Mouse (Mus musculus): ENCODE data around the gene Olfr33. TPM values are rescaled to one million over a fixed set of nuclear protein-coding genes. Genes with fewer than 3 reads are reported as not detected.

The Olfr33 gene
- polyA plus RNA-seq (2012; fragmentation: generic; extraction: Trizol), result not detected
- long read RNA-seq, experiment 1, result 0 reads
- long read RNA-seq, experiment 2, result 0 reads

- H3K79me2 ChIP-seq (ENCODE audit: control insufficient read depth, insufficient read depth), result no peaks in the 10 kb centered on the region
- no peaks in the 10 kb centered on the region for H3K27me3 ChIP-seq (ENCODE audit: control insufficient read depth, insufficient read depth, insufficient read length)
- TF ChIP-seq FOSL1 (IDR thresholded peaks at IDR 0.05; ENCODE audit: insufficient read depth, low read length, poor library complexity, severe bottlenecking) (no peak), MYOD1 (IDR thresholded peaks at IDR 0.05; ENCODE audit: control insufficient read depth, insufficient read length, low read depth) (no peak), MYOG (IDR thresholded peaks at IDR 0.05; ENCODE audit: control insufficient read depth, extremely low read depth, insufficient read length) (no peak), CEBPB (IDR thresholded peaks at IDR 0.05; ENCODE audit: low read depth) (no peak), USF1 (IDR thresholded peaks at IDR 0.05; ENCODE audit: low read depth) (no peak), CTCF (IDR thresholded peaks at IDR 0.05; ENCODE audit: control insufficient read depth, insufficient read depth, insufficient read length) (no peak), MAX (IDR thresholded peaks at IDR 0.05) (no peak)
- no peak within 1 kb of the TSS for H3ac ChIP-seq (ENCODE audit: control insufficient read depth, insufficient read length, low read depth)
- H3K36me3 ChIP-seq (ENCODE audit: control insufficient read depth, insufficient read depth), result no peaks in the 10 kb centered on the region
- no peak within 1 kb of the TSS for H3K4me3 ChIP-seq (ENCODE audit: insufficient read depth, poor library complexity, severe bottlenecking)
- no peaks in the 10 kb centered on the region for H3K79me3 ChIP-seq (ENCODE audit: low read depth)
Observed at GRCm38 (mm10) chr7:102718970-102719369, at the start of gene Olfr33. Olfr33 (minus strand) TSS chr7:102719070.

DNA sequence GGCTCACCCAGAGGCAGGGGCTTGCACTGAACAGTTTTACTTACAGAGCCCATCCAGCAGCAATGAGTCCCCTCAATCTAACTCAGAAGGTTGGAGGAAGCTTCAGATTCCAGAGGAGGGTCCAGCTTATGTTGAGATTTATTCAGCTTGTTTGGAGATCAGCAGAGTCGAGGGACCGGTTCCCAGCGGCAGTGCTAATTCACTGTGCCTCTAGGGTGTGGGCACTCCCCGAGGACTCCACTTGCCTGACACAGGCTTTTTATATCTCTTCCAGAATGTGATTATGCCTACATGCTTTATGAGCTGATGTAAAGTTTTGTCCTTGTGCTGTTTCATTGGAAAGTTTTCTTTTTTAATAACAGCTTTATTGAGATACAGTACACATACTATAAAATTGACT is 40.4 kb upstream of the Olfr33 start, which contains the start of the genes Olfr560 and Olfr78:
TSS of gene Olfr560 (minus strand) at position 101 of the 400 bp plus-strand sequence.
TSS of gene Olfr78 (minus strand) at position 206 of the 400 bp plus-strand sequence.
- no peak within 1 kb of the TSS for H3K4me3 ChIP-seq (ENCODE audit: insufficient read depth, poor library complexity, severe bottlenecking)
- H3K79me2 ChIP-seq (ENCODE audit: control insufficient read depth, insufficient read depth), result no peaks in the 10 kb centered on the region
- TF ChIP-seq MYOG (IDR thresholded peaks at IDR 0.05; ENCODE audit: control insufficient read depth, extremely low read depth, insufficient read length) (no peak), MAX (IDR thresholded peaks at IDR 0.05) (no peak), FOSL1 (IDR thresholded peaks at IDR 0.05; ENCODE audit: insufficient read depth, low read length, poor library complexity, severe bottlenecking) (no peak), MYOD1 (IDR thresholded peaks at IDR 0.05; ENCODE audit: control insufficient read depth, insufficient read length, low read depth) (no peak), CTCF (IDR thresholded peaks at IDR 0.05; ENCODE audit: control insufficient read depth, insufficient read depth, insufficient read length) (no peak), CEBPB (IDR thresholded peaks at IDR 0.05; ENCODE audit: low read depth) (no peak), USF1 (IDR thresholded peaks at IDR 0.05; ENCODE audit: low read depth) (no peak)
- H3K79me3 ChIP-seq (ENCODE audit: low read depth), result no peaks in the 10 kb centered on the region
- H3K36me3 ChIP-seq (ENCODE audit: control insufficient read depth, insufficient read depth), result no peaks in the 10 kb centered on the region
- H3K27me3 ChIP-seq (ENCODE audit: control insufficient read depth, insufficient read depth, insufficient read length), result no peaks in the 10 kb centered on the region
- no peak within 1 kb of the TSS for H3ac ChIP-seq (ENCODE audit: control insufficient read depth, insufficient read length, low read depth)

GRCm38 (mm10) chr7:102752086-102752485 is 33.2 kb upstream of the Olfr33 start:
- no peaks in the 10 kb centered on the region for H3K79me3 ChIP-seq (ENCODE audit: low read depth)
- H3K27me3 ChIP-seq (ENCODE audit: control insufficient read depth, insufficient read depth, insufficient read length), result no peaks in the 10 kb centered on the region
- H3K4me3 ChIP-seq (ENCODE audit: insufficient read depth, poor library complexity, severe bottlenecking), result no peak overlapping the region
- H3K36me3 ChIP-seq (ENCODE audit: control insufficient read depth, insufficient read depth), result no peaks in the 10 kb centered on the region
- TF ChIP-seq CEBPB (IDR thresholded peaks at IDR 0.05; ENCODE audit: low read depth) (no peak), MYOG (IDR thresholded peaks at IDR 0.05; ENCODE audit: control insufficient read depth, extremely low read depth, insufficient read length) (no peak), MYOD1 (IDR thresholded peaks at IDR 0.05; ENCODE audit: control insufficient read depth, insufficient read length, low read depth) (no peak), USF1 (IDR thresholded peaks at IDR 0.05; ENCODE audit: low read depth) (no peak), FOSL1 (IDR thresholded peaks at IDR 0.05; ENCODE audit: insufficient read depth, low read length, poor library complexity, severe bottlenecking) (no peak), MAX (IDR thresholded peaks at IDR 0.05) (no peak), CTCF (IDR thresholded peaks at IDR 0.05; ENCODE audit: control insufficient read depth, insufficient read depth, insufficient read length) (no peak)
- H3K79me2 ChIP-seq (ENCODE audit: control insufficient read depth, insufficient read depth), result no peaks in the 10 kb centered on the region
- H3ac ChIP-seq (ENCODE audit: control insufficient read depth, insufficient read length, low read depth), result no peak overlapping the region

DNA sequence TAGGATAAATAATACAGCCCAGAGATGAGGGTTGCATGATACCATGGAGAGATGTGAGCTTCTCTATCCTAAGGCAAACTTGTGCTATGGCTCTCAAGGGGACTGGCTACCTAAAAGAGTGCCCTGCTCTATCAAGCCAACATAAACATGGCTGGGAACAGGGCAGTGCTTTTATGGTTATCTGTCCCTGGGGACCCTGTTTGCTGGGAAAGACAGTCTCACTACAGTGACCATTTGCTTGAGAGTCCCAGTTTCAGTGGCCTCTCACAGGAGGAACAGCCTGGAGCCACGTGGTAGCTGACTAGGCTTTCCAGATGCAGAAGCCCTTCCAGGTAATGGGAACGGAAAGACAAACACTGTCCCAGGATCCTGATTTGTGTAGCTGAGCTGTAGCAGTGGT is 18.8 kb upstream of the Olfr33 start:
- H3K36me3 ChIP-seq (ENCODE audit: control insufficient read depth, insufficient read depth), result no peaks in the 10 kb centered on the region
- no peaks in the 10 kb centered on the region for H3K27me3 ChIP-seq (ENCODE audit: control insufficient read depth, insufficient read depth, insufficient read length)
- no peaks in the 10 kb centered on the region for H3K79me3 ChIP-seq (ENCODE audit: low read depth)
- no peaks in the 10 kb centered on the region for H3K79me2 ChIP-seq (ENCODE audit: control insufficient read depth, insufficient read depth)
- H3ac ChIP-seq (ENCODE audit: control insufficient read depth, insufficient read length, low read depth), result no peak overlapping the region
- TF ChIP-seq USF1 (IDR thresholded peaks at IDR 0.05; ENCODE audit: low read depth) (no peak), FOSL1 (IDR thresholded peaks at IDR 0.05; ENCODE audit: insufficient read depth, low read length, poor library complexity, severe bottlenecking) (no peak), MYOD1 (IDR thresholded peaks at IDR 0.05; ENCODE audit: control insufficient read depth, insufficient read length, low read depth) (no peak), CTCF (IDR thresholded peaks at IDR 0.05; ENCODE audit: control insufficient read depth, insufficient read depth, insufficient read length) (no peak)
- H3K4me3 ChIP-seq (ENCODE audit: insufficient read depth, poor library complexity, severe bottlenecking), result no peak overlapping the region

DNA sequence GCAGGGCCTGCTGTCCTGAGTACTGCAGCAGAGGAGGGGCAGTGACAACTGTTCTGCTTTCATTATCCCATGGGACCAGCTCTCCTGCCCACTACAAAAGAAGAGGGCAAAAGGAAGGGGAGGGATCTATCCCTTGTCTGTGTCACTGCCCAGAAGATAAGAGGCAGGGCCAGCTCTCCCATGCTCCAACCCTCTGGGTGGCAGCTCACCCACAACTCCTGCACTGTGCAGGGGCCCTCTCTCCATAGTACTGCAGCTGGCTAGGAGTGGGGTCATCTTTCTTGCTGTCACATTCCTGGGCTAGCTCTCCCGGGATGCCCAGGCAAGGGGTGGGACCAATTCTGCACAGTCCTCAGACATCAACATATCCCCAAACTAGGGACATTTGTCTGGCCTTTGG is 14.9 kb upstream of the Olfr33 start:
- TF ChIP-seq CEBPB (IDR thresholded peaks at IDR 0.05; ENCODE audit: low read depth) (no peak), FOSL1 (IDR thresholded peaks at IDR 0.05; ENCODE audit: insufficient read depth, low read length, poor library complexity, severe bottlenecking) (no peak), CTCF (IDR thresholded peaks at IDR 0.05; ENCODE audit: control insufficient read depth, insufficient read depth, insufficient read length) (no peak), MYOD1 (IDR thresholded peaks at IDR 0.05; ENCODE audit: control insufficient read depth, insufficient read length, low read depth) (no peak), MAX (IDR thresholded peaks at IDR 0.05) (no peak), USF1 (IDR thresholded peaks at IDR 0.05; ENCODE audit: low read depth) (no peak), MYOG (IDR thresholded peaks at IDR 0.05; ENCODE audit: control insufficient read depth, extremely low read depth, insufficient read length) (no peak)
- H3ac ChIP-seq (ENCODE audit: control insufficient read depth, insufficient read length, low read depth), result no peak overlapping the region
- no peaks in the 10 kb centered on the region for H3K79me2 ChIP-seq (ENCODE audit: control insufficient read depth, insufficient read depth)
- no peak overlapping the region for H3K4me3 ChIP-seq (ENCODE audit: insufficient read depth, poor library complexity, severe bottlenecking)
- H3K79me3 ChIP-seq (ENCODE audit: low read depth), result no peaks in the 10 kb centered on the region
- no peaks in the 10 kb centered on the region for H3K36me3 ChIP-seq (ENCODE audit: control insufficient read depth, insufficient read depth)
- no peaks in the 10 kb centered on the region for H3K27me3 ChIP-seq (ENCODE audit: control insufficient read depth, insufficient read depth, insufficient read length)

DNA sequence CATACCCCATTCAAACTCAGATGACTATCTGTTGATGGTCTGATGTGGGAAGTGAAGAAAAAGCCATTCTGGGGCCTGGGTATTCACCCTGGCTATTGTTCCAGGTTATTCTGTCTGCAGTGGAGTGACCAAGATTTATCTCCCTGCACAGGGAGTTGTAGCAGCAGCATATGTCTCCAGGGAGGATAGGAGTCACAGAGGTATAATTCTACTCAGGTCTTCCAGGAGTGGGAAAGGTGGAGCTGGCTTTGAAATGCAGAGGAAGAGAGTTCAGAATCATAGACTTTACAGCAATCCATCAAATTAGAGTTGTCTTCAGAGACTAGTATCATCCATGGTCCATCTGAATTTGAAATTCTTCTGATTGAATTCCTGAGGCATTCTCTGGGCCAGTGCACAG is 8.5 kb upstream of the Olfr33 start, which contains the start of gene Olfr559:
TSS of gene Olfr559 (minus strand) at position 101 of the 400 bp plus-strand sequence.
- Histone ChIP-seq H3K27me3 (ENCODE audit: control insufficient read depth, insufficient read depth, insufficient read length) (no peaks in the 10 kb centered on the region), H3ac (ENCODE audit: control insufficient read depth, insufficient read length, low read depth) (no peak within 1 kb of the TSS)
- TF ChIP-seq MAX (IDR thresholded peaks at IDR 0.05), result no peak
- TF ChIP-seq MYOG (IDR thresholded peaks at IDR 0.05; ENCODE audit: control insufficient read depth, extremely low read depth, insufficient read length), result no peak
- TF ChIP-seq CTCF (IDR thresholded peaks at IDR 0.05; ENCODE audit: control insufficient read depth, insufficient read depth, insufficient read length), result no peak
- no peak for TF ChIP-seq CEBPB (IDR thresholded peaks at IDR 0.05; ENCODE audit: low read depth)
- no peak for TF ChIP-seq FOSL1 (IDR thresholded peaks at IDR 0.05; ENCODE audit: insufficient read depth, low read length, poor library complexity, severe bottlenecking)
- no peak for TF ChIP-seq MYOD1 (IDR thresholded peaks at IDR 0.05; ENCODE audit: control insufficient read depth, insufficient read length, low read depth)
- no peak for TF ChIP-seq USF1 (IDR thresholded peaks at IDR 0.05; ENCODE audit: low read depth)

More for the DNA sequence above, 8.5 kb upstream of the Olfr33 start, which contains the start of gene Olfr559:
- Histone ChIP-seq H3K4me3 (ENCODE audit: insufficient read depth, poor library complexity, severe bottlenecking) (no peak within 1 kb of the TSS), H3K79me3 (ENCODE audit: low read depth) (no peaks in the 10 kb centered on the region), H3K79me2 (ENCODE audit: control insufficient read depth, insufficient read depth) (no peaks in the 10 kb centered on the region), H3K36me3 (ENCODE audit: control insufficient read depth, insufficient read depth) (no peaks in the 10 kb centered on the region)
